Mouse (Mus musculus) liver, adult 10 weeks (tissue): Measurements from ENCODE around the gene E130309D02Rik. TPM values are rescaled to one million over a fixed set of nuclear protein-coding genes. Genes with fewer than 3 reads are reported as not detected.

Experiments
- polyA plus RNA-seq: library from polyadenylated mRNA; stranded (reverse); fragments of 350-450 nt; fragmentation: Illumina TruSeq; extraction: RNeasy Lipid Tissue Mini Kit (QIAGEN cat#74804); gene quantifications from one replicate; pipeline ENCODE4 v1.2.3, GENCODE M21; 2014; ENCODE audit warnings: low read depth, low replicate concordance

The E130309D02Rik gene
- polyA plus RNA-seq, result 1.3 TPM

GRCm38 (mm10) chr5:143314730-143315513 is at the start of gene E130309D02Rik:
Gene E130309D02Rik (minus strand): TSS chr5:143315360.

GRCm38 (mm10) chr5:143356686-143357388 is 41.7 kb upstream of the E130309D02Rik start, which contains the start of gene Grid2ip:
Gene Grid2ip (plus strand): TSS chr5:143357338.

GRCm38 (mm10) chr5:143328690-143329495 is 13.7 kb upstream of the E130309D02Rik start, which contains the start of gene Zdhhc4:
Gene Zdhhc4 (minus strand): TSS chr5:143329256.

GRCm38 (mm10) chr5:143293404-143293803 is 21.8 kb downstream of the E130309D02Rik start, which contains the start of gene Zfp853:
Gene Zfp853 (minus strand): TSS chr5:143293623.

GRCm38 (mm10) chr5:143269363-143270150 is 45.6 kb downstream of the E130309D02Rik start, which contains the start of gene Zfp316:
Gene Zfp316 (minus strand): TSS chr5:143270022.

Other genes with a start within 250 kb of the E130309D02Rik start
- gene Rnf216, start 202.4 kb downstream of the E130309D02Rik start, polyA plus RNA-seq, result 11.4 TPM
- not detected for gene Olfr718-ps1, start 167.8 kb downstream of the E130309D02Rik start, polyA plus RNA-seq
- gene Rbak, start 134.6 kb downstream of the E130309D02Rik start, polyA plus RNA-seq, result 2.6 TPM
- not detected for gene Spdye4b, start 134.3 kb downstream of the E130309D02Rik start, polyA plus RNA-seq
- gene Spdye4a, start 88.5 kb downstream of the E130309D02Rik start, polyA plus RNA-seq, result not detected
- 3.7 TPM for gene Zfp12, start 80.2 kb downstream of the E130309D02Rik start, polyA plus RNA-seq
- 0.34 TPM for gene Zfp316, start 45.3 kb downstream of the E130309D02Rik start, polyA plus RNA-seq
- not detected for gene Zfp853, start 21.7 kb downstream of the E130309D02Rik start, polyA plus RNA-seq
- gene Zdhhc4, start 13.9 kb upstream of the E130309D02Rik start, polyA plus RNA-seq, result 7.0 TPM
- gene Grid2ip, start 42.0 kb upstream of the E130309D02Rik start, polyA plus RNA-seq, result not detected
- gene Kdelr2, start 88.5 kb upstream of the E130309D02Rik start, polyA plus RNA-seq, result 61.7 TPM
- gene Daglb, start 149.2 kb upstream of the E130309D02Rik start, polyA plus RNA-seq, result 2.1 TPM
- gene Rac1, start 212.7 kb upstream of the E130309D02Rik start, polyA plus RNA-seq, result 189 TPM